Mouse (Mus musculus) heart, adult 18-20 months (tissue): ENCODE measurements at regions not wholly inside any gene's neighbourhood (a gene's known extent, or its start where the extent isn't known, plus 50 kb on each side); places are given as distances from the start of the nearest gene placed in this dataset.

Experiments used
- microRNA-seq, 2 experiments: library from miRNA; unstranded; fragments of <30 nt; microRNA quantifications; one replicate each; pipeline ENCODE4 v1.2.0; 2022

Small RNAs in the stretch of these regions (microRNA-seq; reads per million reads assigned to microRNA genes)
- gene Gm27441, result 0 reads per million in 2 experiments
